Mouse (Mus musculus): Measurements from ENCODE around the gene Kank2. TPM values are rescaled to one million over a fixed set of nuclear protein-coding genes. Genes with fewer than 3 reads are reported as not detected.

Kank2 gene
- polyA plus RNA-seq, 1 experiment from 2014 or later, result 2.8 TPM

GRCm38 (mm10) chr9:21820183-21820582 is 21.6 kb upstream of the Kank2 start:
- no peak for ATAC-seq
- Histone ChIP-seq H3K4me2 (ENCODE audit: low read depth, low read length) (no peak overlapping the region), H3K9me3 (ENCODE audit: low read length) (no peaks in the 10 kb centered on the region), H3K4me1 (ENCODE audit: insufficient read depth) (peaks cover 5% of the 10 kb centered on the region; the same call in 1 of the 2 replicates), H3K27me3 (ENCODE audit: insufficient read depth, low read length) (no peaks in the 10 kb centered on the region), H3K9ac (replicated peaks) (no peak overlapping the region), H3K27ac (ENCODE audit: low read depth) (no peak overlapping the region), H3K4me3 (ENCODE audit: low read depth, low read length) (no peak overlapping the region), H3K36me3 (replicated peaks; ENCODE audit: insufficient read depth, low read length) (0 out of 2 replicates have a peak, but pooled peaks cover 2% of the 10 kb centered on the region)
- no peak for TF ChIP-seq EP300 (IDR thresholded peaks at IDR 0.05; ENCODE audit: low read depth)
- no peak for TF ChIP-seq CTCF (IDR thresholded peaks at IDR 0.05; ENCODE audit: low read depth)
- 82% methylated on average over 12 of the region's 12 CpGs for WGBS (ENCODE audit: insufficient replicate concordance)
- DNase-seq, result no peak

- ATAC-seq (no peak), DNase-seq (no peak)
- 85% methylated on average over 2 of the region's 2 CpGs for WGBS (ENCODE audit: insufficient replicate concordance)
- Histone ChIP-seq H3K9ac (replicated peaks) (no peak overlapping the region), H3K9me3 (ENCODE audit: low read length) (no peaks in the 10 kb centered on the region), H3K4me1 (ENCODE audit: insufficient read depth) (peaks cover 5% of the 10 kb centered on the region; the same call in 1 of the 2 replicates), H3K4me2 (ENCODE audit: low read depth, low read length) (no peak overlapping the region), H3K27ac (ENCODE audit: low read depth) (no peak overlapping the region), H3K36me3 (replicated peaks; ENCODE audit: insufficient read depth, low read length) (peaks cover 2% of the 10 kb centered on the region; the same call in 1 of the 2 replicates), H3K4me3 (ENCODE audit: low read depth, low read length) (no peak overlapping the region), H3K27me3 (ENCODE audit: insufficient read depth, low read length) (no peaks in the 10 kb centered on the region)
- no peak for TF ChIP-seq EP300 (IDR thresholded peaks at IDR 0.05; ENCODE audit: low read depth)
- no peak for TF ChIP-seq CTCF (IDR thresholded peaks at IDR 0.05; ENCODE audit: low read depth)
Observed at GRCm38 (mm10) chr9:21819181-21819729, 20.7 kb upstream of the Kank2 start.

GRCm38 (mm10) chr9:21818561-21818960 is 20.0 kb upstream of the Kank2 start:
- H3K36me3 ChIP-seq (replicated peaks; ENCODE audit: insufficient read depth, low read length), result peaks cover 2% of the 10 kb centered on the region; the same call in 1 of the 2 replicates
- no peak overlapping the region for H3K27ac ChIP-seq (ENCODE audit: low read depth)
- 83% methylated on average over 6 of the region's 6 CpGs for WGBS (ENCODE audit: insufficient replicate concordance)
- no peak for TF ChIP-seq EP300 (IDR thresholded peaks at IDR 0.05; ENCODE audit: low read depth)
- no peak for TF ChIP-seq CTCF (IDR thresholded peaks at IDR 0.05; ENCODE audit: low read depth)
- ATAC-seq (no peak), DNase-seq (no peak)
- no peaks in the 10 kb centered on the region for H3K27me3 ChIP-seq (ENCODE audit: insufficient read depth, low read length)
- 0 out of 2 replicates have a peak, but pooled peaks cover 5% of the 10 kb centered on the region for H3K4me1 ChIP-seq (ENCODE audit: insufficient read depth)
- H3K9me3 ChIP-seq (ENCODE audit: low read length), result no peaks in the 10 kb centered on the region
- no peak overlapping the region for H3K4me3 ChIP-seq (ENCODE audit: low read depth, low read length)
- H3K9ac ChIP-seq (replicated peaks), result no peak overlapping the region
- no peak overlapping the region for H3K4me2 ChIP-seq (ENCODE audit: low read depth, low read length)

GRCm38 (mm10) chr9:21818125-21818524 is 19.6 kb upstream of the Kank2 start:
- Histone ChIP-seq H3K36me3 (replicated peaks; ENCODE audit: insufficient read depth, low read length) (peaks cover 3% of the 10 kb centered on the region; the same call in 1 of the 2 replicates), H3K4me1 (ENCODE audit: insufficient read depth) (0 out of 2 replicates have a peak, but pooled peaks cover 5% of the 10 kb centered on the region), H3K27me3 (ENCODE audit: insufficient read depth, low read length) (no peaks in the 10 kb centered on the region), H3K4me3 (ENCODE audit: low read depth, low read length) (no peak overlapping the region), H3K27ac (ENCODE audit: low read depth) (no peak overlapping the region), H3K9me3 (ENCODE audit: low read length) (no peaks in the 10 kb centered on the region), H3K9ac (replicated peaks) (no peak overlapping the region), H3K4me2 (ENCODE audit: low read depth, low read length) (no peak overlapping the region)
- TF ChIP-seq EP300 (IDR thresholded peaks at IDR 0.05; ENCODE audit: low read depth), result no peak
- TF ChIP-seq CTCF (IDR thresholded peaks at IDR 0.05; ENCODE audit: low read depth), result no peak
- ATAC-seq (no peak), DNase-seq (no peak)
- WGBS (ENCODE audit: insufficient replicate concordance), result 72% methylated on average over 4 of the region's 4 CpGs

- no peaks in the 10 kb centered on the region for H3K4me1 ChIP-seq (ENCODE audit: insufficient read depth)
- H3K27me3 ChIP-seq (ENCODE audit: insufficient read depth, low read length), result no peaks in the 10 kb centered on the region
- H3K36me3 ChIP-seq (replicated peaks; ENCODE audit: insufficient read depth, low read length), result peaks cover 4% of the 10 kb centered on the region; the same call in 1 of the 2 replicates
- H3K27ac ChIP-seq (ENCODE audit: low read depth), result no peak overlapping the region
- no peak overlapping the region for H3K4me3 ChIP-seq (ENCODE audit: low read depth, low read length)
- no peak for TF ChIP-seq EP300 (IDR thresholded peaks at IDR 0.05; ENCODE audit: low read depth)
- no peak for TF ChIP-seq CTCF (IDR thresholded peaks at IDR 0.05; ENCODE audit: low read depth)
- DNase-seq, result no peak
- no peak overlapping the region for H3K4me2 ChIP-seq (ENCODE audit: low read depth, low read length)
- WGBS (ENCODE audit: insufficient replicate concordance), result 47% methylated on average over 9 of the region's 9 CpGs
- no peak overlapping the region for H3K9ac ChIP-seq (replicated peaks)
- ATAC-seq, result 0 out of 2 replicates have a peak, but pooled peaks have one; percentile 33
- no peaks in the 10 kb centered on the region for H3K9me3 ChIP-seq (ENCODE audit: low read length)
Observed at GRCm38 (mm10) chr9:21816716-21817305, 18.3 kb upstream of the Kank2 start.

GRCm38 (mm10) chr9:21811170-21811569 is 12.6 kb upstream of the Kank2 start:
- TF ChIP-seq EP300 (IDR thresholded peaks at IDR 0.05; ENCODE audit: low read depth), result no peak
- TF ChIP-seq CTCF (IDR thresholded peaks at IDR 0.05; ENCODE audit: low read depth), result no peak

More at GRCm38 (mm10) chr9:21811170-21811569, 12.6 kb upstream of the Kank2 start:
- Histone ChIP-seq H3K36me3 (replicated peaks; ENCODE audit: insufficient read depth, low read length) (peaks cover 2% of the 10 kb centered on the region; the same call in 1 of the 2 replicates), H3K9ac (replicated peaks) (no peak overlapping the region), H3K4me1 (ENCODE audit: insufficient read depth) (peaks cover 10% of the 10 kb centered on the region; the same call in 1 of the 2 replicates), H3K27me3 (ENCODE audit: insufficient read depth, low read length) (no peaks in the 10 kb centered on the region), H3K27ac (ENCODE audit: low read depth) (no peak overlapping the region), H3K9me3 (ENCODE audit: low read length) (no peaks in the 10 kb centered on the region), H3K4me2 (ENCODE audit: low read depth, low read length) (no peak overlapping the region), H3K4me3 (ENCODE audit: low read depth, low read length) (no peak overlapping the region)
- DNase-seq, result no peak
- no peak for ATAC-seq
- 76% methylated on average over 5 of the region's 5 CpGs for WGBS (ENCODE audit: insufficient replicate concordance)
